Mouse (Mus musculus) spleen, postnatal 10 days (tissue): ENCODE measurements around the gene Syce3.
"Not testable (repeated sequence)": the region's sequence is repeated elsewhere in the genome, so short reads cannot be mapped to it uniquely, and the experiment has no call there.

Source experiments
- DNase-seq, 2 experiments: peaks; one replicate each; pipeline ENCODE4 v3.0.0; 2021 to 2022; ENCODE audit warnings: low spot score in 2 of 2

Gene Syce3

DNA sequence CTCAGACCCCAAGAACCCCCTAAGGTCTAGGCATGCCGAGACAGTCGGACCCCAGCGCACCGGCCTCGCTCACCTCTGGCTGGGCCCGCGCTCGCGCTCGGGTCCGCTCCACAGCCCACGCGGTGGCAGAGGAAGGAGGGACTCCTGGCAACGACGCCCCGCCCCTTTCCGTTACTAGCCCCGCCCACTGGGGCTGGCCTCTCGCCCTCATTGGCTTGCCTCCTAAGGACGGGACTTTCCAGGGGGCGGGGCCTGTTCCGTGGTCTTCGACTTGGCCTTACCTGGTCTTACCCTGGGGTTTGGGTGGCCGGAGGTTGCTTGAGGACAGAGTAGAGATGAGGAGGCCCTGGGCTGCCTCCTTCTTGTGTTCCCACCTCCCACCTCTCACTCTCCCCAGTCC, at the start of gene Syce3:
Gene Syce3 (minus strand): TSS at position 386 of the 400 bp plus-strand sequence.
- DNase-seq = no peak

DNA sequence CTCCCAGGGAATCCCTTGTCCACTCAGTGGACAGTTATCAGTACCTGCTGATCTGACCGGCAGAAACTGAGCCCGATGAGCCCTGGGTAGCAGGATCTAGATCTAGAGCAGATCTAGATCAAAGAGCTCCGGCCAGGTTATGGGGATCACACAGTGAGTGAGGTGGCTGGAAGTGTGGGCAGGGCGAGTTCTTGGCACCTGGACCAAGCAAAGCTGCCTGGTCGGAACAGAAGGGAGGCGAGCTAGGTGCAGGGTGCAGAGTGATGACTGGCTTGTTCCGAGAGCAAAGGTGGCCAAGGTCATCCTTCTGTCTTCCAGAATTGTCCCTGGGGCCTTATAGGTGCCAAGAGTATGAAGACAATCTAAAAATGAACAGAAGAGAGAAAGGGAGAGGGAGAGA, 49.5 kb upstream of the Syce3 start:
- no peak for DNase-seq

DNA sequence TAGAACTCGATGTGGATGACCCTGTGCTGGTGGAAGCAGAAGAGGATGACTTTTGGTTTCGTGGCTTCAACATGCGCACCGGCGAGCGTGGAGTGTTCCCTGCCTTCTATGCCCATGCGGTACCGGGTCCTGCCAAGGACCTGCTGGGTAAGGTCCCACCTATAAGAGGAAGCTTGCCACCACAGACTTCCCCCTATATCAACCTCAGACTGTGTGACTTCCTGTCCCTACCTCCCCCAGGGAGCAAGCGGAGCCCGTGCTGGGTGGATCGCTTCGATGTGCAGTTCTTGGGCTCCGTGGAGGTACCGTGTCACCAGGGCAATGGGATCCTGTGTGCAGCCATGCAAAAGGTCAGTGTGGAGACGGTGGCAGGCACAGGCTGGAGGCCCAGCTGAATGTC, 48.6 kb upstream of the Syce3 start:
- no peak for DNase-seq

DNA sequence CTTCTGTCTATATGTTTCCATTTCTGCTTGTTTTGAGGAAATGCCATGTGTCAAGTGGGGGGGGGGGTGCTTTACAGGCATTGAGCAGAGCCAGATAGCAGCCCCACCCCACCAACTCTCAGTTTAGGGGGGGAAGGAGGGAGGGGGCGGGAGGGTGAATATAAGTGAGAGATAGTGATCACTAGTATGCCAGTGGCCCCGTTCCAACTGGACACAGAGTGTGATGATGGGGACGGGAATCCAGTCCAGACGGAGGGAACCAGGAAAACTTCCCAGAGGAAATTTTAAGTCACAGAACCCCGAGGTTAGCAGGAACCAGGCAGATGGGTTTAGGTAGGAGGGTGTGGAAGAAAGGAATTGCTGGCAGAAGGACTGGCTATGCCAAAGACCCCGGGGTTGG, 45.3 kb upstream of the Syce3 start:
- DNase-seq = no peak

DNA sequence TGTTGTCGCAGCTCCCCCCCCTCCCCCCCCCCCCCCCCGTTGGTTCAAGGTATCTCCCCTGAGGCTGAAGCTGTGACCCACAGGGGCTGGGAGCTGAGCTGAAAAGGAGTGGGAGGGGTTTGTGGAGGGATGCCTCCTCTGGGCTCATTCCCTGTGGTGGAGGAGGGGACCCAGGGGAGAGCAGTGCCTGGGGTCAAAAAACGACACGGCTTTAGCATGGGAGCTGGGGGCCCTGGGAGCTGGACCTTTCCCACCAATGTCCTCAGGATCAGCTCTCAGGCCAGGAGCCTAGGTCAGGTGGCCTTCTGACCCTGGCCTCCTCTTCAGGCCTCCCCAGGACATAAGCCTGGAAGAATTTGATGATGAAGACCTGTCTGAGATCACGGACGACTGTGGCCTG, 44.6 kb upstream of the Syce3 start:
- DNase-seq = no peak

DNA sequence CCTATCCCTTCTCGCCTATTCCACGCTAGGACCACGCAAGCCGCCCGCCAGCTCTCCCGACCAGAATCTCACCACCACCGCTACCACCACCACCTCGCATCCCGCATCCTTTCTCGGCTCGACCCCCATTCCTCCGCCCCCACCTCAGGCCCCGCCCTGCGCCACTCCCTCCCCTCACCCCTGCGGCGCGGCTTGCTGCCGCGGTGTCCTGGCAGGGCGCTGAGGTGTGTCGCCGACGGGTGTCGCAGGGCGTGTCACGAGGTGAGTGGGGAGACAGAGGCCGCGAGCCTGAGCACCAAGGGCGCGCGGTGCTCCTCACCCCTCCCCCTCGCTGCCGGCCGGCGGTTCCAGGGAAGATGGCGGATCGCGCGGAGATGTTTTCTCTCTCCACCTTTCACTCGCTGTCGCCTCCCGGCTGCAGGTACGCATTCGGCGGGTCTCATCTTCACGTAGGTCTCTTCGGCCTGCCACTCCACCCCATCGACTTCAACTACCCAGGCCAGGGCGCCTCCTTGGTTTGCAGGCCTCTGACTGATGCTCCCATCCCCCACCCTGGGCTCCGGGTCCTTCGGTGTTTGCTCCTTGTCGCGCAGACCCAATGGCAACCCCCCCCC, 43.7 kb upstream of the Syce3 start, which contains the start of gene Mapk8ip2:
Gene Mapk8ip2 (plus strand): TSS at position 49 of the 614 bp plus-strand sequence.
- no peak for DNase-seq

DNA sequence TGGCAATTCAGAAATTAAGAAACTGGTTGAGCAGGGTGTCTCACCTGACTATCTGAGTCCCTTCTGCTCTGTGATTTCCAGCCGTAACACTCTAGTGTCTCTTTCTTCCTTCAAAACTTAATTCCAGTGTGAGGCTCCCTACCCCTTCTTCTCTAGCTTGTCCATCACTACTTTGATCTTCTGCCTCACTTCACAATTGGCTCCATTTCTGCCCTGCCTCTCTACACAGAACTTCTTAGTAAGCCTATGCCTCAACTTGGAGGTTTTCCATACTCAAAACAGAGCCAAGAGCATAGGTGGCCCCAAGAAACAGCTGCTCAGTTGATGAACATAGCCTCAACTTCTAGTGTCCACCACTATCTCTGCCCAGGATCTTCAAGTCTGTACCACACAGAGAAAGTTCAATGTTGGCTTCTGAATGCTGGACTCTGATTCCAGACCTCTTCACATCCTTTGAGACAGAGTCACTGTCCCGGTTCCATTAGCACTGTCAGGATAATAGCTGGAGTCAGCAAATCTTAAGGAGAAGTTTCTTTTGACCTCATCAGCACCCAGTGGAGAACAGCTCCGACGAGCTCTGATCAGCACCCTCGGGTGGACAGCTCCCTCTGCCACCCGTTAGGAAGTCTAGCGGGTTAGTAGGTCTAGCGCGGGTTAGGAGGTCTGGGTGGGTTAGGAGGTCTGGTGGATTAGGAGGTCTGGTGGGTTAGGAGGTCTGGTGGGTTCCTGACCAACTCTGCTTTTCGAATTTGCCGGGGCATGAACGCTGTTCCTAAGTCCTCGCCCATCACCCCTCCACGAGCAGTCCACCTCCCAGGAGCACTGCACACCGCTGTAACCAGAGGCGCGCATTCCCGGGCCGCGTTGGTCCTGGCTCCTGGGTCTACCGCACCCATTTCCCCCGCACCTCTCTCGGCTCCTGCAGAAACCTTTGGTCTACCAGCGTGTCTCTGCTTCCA, 42.9 kb upstream of the Syce3 start:
- DNase-seq = peak; percentile 47 to 78

DNA sequence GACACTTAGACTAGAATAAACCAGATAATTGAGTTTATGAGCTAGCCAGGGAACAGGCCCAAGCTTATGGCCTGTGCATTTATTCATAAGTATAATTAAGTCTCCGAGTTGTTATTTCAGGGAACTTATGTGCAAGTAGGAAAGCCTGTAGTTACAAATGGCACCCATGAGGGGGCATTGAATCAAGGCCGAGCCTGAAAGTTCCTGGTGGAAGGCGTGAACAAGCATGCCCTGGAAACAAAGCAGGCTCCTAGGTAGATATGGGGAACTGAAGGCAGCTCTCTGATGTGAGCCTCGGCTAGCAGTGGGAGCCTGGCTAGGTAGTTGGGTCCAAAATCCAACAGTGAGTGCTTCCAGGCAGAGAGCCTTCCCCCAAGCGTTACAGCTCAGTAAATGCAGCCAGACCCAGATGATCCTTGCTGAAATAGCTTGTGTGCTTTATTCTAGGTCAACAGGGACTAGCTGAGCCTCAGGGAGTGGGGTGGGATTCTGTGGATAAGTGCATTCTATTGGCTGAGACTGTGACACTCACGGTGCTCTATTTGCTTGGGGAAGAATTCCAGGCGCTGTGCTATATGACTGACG, 32.3 kb upstream of the Syce3 start:
- DNase-seq = no peak

DNA sequence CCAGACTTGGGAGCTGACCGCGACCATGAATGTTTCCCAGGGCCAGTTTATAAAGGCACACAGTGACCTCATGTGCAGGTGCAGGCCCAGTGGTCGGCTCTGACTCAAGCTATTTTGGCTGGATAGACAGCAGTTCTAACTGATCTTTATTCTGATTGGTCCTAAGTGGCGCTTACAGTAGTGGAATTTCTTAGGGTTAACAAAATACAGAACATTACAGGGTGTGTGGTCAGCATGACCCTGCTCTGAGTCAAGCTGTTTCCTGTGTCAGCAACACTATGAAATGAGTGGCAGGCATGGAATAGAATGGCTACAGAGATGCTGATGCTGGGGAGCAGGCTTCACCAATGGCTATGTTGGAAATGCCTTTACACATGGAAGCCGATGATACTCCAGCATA, 25.6 kb upstream of the Syce3 start:
- no peak for DNase-seq

DNA sequence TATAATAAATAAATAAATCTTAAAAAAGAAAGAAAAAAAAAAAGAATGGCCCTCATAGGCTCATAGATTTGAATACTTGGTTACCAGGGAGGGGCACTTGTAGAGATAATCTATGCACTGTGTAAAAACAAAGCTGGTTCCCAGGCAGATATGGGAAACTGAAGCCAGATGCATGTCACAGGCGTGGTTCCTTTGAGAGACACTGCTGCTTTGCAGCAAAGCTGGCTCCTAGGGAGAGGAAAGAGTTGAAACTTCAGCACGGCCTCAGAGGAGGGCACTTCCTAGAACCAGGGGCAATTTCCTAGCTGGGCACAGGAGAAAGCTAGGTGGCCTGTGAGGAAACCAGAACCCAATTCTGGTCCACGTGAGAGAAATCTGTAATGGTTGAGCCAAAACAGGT, 23.8 kb upstream of the Syce3 start:
- DNase-seq = no peak

DNA sequence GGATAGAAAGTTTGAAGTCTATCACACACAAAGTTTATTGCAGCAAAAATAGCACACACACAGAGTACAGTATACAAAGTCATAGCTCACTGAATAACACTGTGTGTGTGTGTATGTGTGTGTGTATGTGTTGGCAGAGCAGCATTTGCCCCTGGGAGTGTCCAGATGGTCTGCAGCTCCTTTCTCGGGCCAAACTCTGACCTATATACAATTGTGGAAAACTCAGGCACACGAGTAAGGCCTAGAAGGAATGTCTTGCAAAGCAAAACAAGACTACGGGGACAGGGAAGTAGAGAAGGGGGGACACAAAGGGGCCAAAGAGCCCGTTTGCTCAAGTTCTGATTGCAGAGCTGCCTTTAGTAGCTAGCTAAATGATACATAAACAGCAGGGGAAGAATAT, 22.6 kb upstream of the Syce3 start:
- no peak for DNase-seq

DNA sequence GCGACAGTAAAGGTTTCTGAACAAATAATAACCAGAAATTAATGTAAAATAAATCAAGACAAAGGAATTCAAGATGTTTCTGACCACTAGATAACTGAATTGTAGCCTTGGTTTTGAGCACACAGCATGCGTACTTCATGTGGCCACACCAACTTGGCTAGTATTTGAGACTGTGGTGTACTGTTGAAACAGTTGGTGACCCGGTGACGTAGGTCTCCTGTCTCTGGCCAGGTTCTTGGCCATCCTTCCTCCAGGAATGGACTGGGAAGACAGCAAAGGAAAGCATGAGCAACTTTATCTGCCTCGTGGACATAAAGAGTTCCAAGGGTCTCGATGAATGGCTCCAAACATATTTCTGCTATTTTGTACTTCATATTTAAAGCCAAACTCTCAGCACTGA, 21.5 kb upstream of the Syce3 start:
- DNase-seq = no peak

DNA sequence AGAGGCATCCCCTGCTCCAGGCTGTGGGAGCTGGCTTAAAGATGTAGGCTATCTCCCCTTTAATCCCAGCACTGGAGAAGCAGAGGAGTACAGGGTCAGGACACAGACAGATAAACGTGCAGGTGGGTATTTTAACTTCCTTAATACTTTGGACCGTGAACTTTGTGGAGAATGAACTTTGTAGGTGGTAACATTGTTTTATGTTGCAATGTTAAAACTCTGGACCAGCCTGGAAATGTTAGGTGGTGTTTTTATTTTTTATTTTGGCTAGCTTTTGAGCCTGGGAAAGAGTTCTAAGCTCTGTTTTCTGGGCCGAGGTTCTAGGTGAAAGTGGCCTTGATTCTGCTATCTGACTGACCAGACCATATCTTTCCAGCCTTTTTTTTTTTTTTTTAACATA, 21.0 kb upstream of the Syce3 start:
- no peak for DNase-seq

DNA sequence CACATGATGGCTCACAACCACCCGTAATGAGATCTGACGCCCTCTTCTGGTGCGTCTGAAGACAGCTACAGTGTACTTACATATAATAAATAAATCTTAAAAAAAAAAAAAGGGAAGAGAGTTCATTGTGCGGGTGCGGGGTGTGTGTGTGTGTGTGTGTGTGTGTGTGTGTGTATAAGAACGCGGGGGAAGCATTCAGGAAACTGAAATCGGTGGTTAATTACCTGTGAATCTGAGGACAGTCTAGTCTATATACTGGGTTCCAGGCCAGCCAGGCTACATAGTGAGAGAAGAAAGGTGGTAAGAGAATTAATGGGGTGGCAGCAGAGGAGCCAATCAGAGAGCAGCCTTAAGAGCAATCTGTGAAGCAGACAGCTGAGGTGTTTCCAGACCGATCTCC, 20.5 kb upstream of the Syce3 start:
- not testable (repeated sequence) for DNase-seq

DNA sequence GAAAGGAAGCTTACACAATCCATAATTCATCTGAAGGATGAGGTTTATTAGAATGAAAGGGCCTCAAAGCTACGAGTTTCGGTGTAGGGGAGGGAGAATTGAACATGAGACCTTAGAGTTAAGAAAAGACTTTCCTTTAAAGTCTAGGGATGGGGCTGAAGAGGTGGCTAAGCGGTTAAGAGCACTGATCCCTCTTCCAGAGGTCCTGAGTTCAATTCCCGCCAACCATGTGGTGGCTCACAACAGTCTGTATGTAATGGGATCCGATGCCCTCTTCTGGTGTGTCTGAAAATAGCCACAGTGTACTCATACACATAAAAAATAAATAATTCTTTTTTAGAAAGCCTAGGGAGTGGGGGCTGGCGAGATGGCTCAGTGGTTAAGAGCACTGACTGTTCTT, 20.0 kb upstream of the Syce3 start:
- peak; percentile 28 to 33 for DNase-seq

DNA sequence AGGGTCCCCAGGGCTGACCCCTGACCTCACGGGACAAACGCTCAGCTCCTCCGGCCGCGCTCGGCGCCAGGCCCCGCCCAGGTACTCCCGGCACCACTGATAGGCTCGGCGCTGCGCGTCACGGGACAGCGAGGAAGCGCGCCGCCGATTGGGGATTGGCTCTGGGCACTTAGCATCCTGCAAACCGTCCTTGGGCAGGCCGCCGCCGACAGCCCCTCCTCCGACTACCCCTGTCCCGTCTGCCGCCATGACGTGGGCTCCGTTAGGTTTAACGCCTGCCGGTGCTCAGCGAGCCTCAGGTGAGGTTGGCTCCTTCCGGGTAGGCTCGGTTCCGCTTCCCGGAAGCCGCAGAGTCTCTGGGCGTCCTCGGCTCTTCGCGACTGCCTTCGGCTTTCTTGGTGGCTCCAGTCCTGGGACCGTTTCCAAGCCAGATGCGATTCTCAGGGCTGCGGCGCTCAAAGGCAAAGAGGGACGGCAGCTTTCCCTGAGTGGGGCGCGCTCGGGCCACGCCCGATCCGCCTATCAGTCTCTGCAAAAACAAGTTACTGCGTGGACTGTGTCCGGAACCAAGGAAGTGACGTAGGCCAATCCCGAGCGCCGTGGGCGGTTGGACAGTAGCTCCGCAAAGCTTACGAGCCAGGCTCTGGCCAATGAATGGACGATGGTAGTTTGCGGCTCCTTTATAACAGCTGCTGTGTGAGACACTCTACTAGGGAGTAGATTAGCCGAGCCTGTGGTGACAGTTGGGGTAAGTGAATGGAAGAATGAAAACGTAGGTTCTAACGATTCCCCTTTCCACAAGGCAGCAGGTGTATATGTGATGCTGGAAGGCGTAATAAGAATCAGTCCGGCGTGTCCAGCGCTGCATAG, 19.3 kb upstream of the Syce3 start, which contains the start of the genes C730034F03Rik, Gm44502 and Chkb:
Gene C730034F03Rik (plus strand): TSS at position 238 of the 870 bp plus-strand sequence.
Gene Gm44502 (minus strand): TSS at position 345 of the 870 bp plus-strand sequence.
Gene Chkb (minus strand): TSS at position 557 of the 870 bp plus-strand sequence.
- DNase-seq = peak; percentile 86 to 94

DNA sequence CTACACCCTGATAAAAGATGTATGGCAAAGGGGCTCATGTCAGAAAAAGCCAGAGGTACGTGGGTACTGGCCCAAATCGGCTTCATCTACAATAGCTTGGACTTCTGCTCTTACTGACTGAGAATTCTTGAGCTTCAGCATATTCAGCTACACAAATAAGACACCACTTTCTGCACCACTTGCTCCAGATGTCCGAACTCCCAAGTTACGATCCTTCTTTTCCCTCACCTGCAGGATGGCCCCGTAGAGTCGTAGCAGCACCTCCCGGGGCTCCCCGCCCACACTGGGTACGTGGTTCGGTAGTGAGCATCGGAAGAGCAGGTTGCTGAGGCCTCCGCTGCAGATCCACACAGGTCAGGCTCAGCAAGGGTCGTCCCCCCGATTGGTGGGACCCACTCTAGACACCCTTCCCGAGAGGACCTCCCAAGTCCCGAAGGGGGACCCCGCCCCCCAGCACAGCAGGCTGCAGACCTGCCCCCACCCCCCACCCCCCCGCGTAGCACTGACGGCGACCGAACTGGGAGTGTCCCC, 18.6 kb upstream of the Syce3 start:
- no peak for DNase-seq

DNA sequence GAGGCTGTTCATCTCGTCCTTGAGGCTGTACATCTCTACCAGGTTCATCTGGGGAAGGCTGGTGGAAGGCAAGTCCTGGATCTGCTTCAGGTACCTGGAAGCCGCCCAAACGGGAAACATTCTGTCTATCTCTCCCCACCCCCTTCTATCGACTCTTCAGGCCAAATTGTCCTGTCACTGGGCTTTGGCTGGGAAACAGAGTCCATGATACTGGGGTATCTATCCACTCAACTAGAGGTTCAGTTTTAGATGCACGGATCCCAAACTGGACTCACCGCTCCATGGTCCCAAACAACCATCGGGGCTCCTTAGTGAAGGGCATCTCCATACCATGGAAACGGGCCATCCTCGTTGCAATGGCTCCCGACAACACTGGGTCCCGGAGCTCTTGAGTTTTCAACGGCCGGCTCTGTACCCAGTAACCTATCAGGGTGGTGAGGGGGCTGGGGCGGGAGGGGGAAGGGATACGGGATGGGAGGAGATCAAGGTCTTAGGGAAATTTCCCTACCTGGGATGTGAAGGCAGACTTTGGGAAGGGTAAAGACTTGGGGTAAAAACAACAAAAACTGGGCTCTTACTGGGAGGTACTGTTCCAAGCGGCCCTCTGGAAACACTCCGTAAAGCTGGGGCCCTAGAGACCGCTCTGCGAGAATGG, 18.0 kb upstream of the Syce3 start:
- DNase-seq = no peak

DNA sequence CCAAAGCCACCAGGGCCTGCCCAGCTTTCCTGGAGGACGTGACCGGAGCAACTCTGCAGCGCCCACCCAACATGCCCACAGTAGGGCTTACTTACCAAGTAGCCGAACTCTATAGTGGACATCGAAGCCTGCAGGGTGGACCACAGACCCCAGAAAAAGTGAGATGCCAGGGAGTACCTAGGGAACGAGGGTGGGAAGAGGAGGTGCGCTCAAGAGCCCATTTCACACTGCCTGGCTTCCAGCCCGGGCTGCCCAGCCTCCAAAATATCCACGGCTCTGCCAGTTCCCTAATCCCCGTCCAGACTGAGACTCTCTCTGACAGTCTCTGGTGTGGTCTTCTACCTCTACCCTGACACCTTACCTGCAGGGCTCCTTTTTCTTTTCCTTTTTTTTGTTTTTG, 16.4 kb upstream of the Syce3 start:
- no peak for DNase-seq

DNA sequence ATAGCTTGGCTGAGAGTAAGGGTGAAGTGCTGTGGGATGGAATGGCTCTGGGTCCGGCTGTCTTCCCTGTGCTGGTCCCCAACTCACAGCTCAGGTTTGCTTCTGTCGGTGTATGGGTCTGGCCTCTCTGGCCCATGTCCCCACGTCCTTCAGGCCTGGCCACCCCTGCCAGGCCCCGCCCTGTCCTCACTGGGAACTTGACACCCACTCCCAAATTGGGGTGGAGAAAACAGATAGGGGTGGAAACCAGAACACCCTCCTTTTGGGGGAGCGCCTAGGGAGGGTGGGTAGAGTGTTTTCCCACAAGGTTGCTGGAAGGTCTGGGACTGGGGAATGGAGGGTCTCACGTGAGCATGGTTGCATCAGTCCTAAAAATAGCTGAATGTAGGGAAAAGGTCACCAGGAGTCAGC, 15.4 kb upstream of the Syce3 start, which contains the start of gene Cpt1b:
Gene Cpt1b (minus strand): TSS at position 153 of the 411 bp plus-strand sequence.
- peak in 1 of 2 experiments; percentile 9 for DNase-seq

DNA sequence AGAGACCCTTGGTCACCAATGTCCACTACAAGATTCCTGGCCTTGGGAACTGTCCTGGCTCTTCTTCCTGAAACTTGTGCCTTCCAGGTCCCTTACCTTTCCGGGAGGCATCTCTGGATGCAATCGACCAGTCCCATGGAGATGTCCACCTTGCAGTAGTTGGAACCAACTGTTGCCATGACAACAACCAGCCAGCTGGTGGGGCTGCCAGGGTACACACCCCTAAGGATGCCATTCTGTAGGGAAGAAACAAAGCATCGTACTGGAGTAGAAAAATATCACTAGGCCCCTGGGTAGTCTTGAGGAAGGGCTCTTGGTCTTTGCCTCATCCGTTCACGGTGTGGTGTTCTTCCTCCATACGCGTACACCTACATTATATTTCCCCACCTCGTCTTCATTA, 14.3 kb upstream of the Syce3 start:
- no peak for DNase-seq
